Mouse (Mus musculus): Measurements from ENCODE around the gene Psg25. TPM values are rescaled to one million over a fixed set of nuclear protein-coding genes. Genes with fewer than 3 reads are reported as not detected.

The Psg25 gene
- polyA plus RNA-seq (2017; shearing (Covaris generic)) = not detected

GRCm38 (mm10) chr7:18532169-18532568, at the start of gene Psg25:
TSS of gene Psg25 (minus strand) at chr7:18532269.

DNA sequence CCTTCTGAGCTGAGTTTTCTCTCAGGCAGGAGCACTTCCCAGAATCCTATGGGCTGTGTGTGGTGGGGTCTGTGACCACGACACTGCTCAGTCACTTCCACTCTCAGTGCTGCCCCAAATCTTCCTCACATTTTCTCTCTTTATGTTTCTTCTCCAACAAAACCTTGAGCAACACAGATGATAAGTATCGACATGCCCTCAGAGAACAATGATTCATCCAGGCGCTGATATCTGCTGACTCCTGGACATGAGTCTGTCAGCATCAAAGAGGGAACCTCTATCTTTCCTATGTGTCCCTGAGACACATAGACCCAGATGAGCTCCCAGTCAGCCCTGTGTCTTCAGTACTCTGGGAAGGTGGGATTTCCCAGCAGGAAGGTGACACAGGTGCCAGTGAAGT, 35.1 kb upstream of the Psg25 start, which contains the start of gene Psg27:
Psg27 (minus strand) TSS at position 101 of the 400 bp plus-strand sequence.

DNA sequence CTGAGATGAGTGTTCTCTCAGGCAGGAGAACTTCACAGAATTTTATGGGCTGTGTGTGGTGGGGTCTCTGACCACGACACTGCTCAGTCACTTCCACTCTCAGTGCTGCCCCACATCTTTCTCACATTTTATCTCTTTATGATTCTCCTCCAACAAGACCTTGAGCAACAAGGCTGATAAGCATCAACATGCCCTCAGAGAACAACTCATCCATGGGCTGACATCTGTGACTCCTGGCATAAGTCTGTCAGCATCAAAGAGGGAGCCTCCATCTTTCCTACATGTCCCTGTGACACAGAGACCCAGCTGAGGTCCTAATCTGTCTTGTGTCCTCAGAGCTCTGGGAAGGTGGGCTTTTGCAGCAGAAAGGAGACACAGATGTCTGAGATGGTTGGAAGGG, 48.0 kb downstream of the Psg25 start, which contains the start of gene Psg26:
Psg26 (minus strand) TSS at position 101 of the 400 bp plus-strand sequence.

Other genes starting within 250 kb of the Psg25 start
- gene Psg18, start 177.3 kb downstream of the Psg25 start, polyA plus RNA-seq (2017; shearing (Covaris generic)) = not detected
- not detected for gene Psg28, start 100.2 kb downstream of the Psg25 start, polyA plus RNA-seq (2017; shearing (Covaris generic))
- gene Psg26, start 48.1 kb downstream of the Psg25 start, polyA plus RNA-seq (2017; shearing (Covaris generic)) = not detected
- gene Psg27, start 35.0 kb upstream of the Psg25 start, polyA plus RNA-seq (2017; shearing (Covaris generic)) = not detected
- not detected for gene Psg23, start 84.2 kb upstream of the Psg25 start, polyA plus RNA-seq (2017; shearing (Covaris generic))
- gene Psg21, start 124.5 kb upstream of the Psg25 start, polyA plus RNA-seq (2017; shearing (Covaris generic)) = 0.17 TPM
- gene Psg20, start 153.9 kb upstream of the Psg25 start, polyA plus RNA-seq (2017; shearing (Covaris generic)) = not detected
- not detected for gene Psg22, start 185.8 kb upstream of the Psg25 start, polyA plus RNA-seq (2017; shearing (Covaris generic))

Measured in effector memory CD4-positive, alpha-beta T cell, adult 5 months (primary cell).